Mouse (Mus musculus): ENCODE measurements around the gene Tbc1d2b. TPM values are rescaled to one million over a fixed set of nuclear protein-coding genes. Genes with fewer than 3 reads are reported as not detected.

Tbc1d2b gene
- polyA plus RNA-seq, 1 experiment from 2014 or later = 6.1 TPM

DNA sequence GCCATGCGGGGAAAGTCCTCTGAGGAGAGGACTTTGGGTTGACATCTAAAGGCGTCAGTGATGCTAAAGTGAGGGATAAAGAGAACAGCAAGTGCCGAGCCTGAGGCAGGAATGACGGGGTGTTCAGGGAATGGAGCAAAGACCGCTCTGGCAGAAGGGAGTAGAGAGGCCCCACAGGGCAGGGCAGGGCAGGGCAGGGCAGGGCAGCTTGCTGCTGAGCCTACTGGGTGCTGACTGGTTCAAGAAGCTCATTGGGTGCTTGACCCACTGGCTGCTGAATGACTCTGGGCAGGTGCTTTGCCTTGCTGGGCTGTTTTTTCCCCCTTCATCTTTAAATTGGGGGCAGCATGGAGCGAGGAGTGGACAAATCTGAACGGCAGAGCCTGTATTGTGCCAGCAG lies 74.3 kb downstream of the Tbc1d2b start:
- Histone ChIP-seq H3K27me3 (no peaks in the 10 kb centered on the region), H3K9me3 (no peaks in the 10 kb centered on the region), H3K4me2 (replicated peaks) (no peak overlapping the region), H3K4me1 (no peaks in the 10 kb centered on the region), H3K9ac (replicated peaks) (no peak overlapping the region), H3K27ac (replicated peaks) (no peak overlapping the region), H3K4me3 (no peak overlapping the region), H3K36me3 (peaks cover 50% of the 10 kb centered on the region)
- no peak for ATAC-seq (replicated peaks)
- WGBS = 90% methylated on average over 7 of the region's 7 CpGs

DNA sequence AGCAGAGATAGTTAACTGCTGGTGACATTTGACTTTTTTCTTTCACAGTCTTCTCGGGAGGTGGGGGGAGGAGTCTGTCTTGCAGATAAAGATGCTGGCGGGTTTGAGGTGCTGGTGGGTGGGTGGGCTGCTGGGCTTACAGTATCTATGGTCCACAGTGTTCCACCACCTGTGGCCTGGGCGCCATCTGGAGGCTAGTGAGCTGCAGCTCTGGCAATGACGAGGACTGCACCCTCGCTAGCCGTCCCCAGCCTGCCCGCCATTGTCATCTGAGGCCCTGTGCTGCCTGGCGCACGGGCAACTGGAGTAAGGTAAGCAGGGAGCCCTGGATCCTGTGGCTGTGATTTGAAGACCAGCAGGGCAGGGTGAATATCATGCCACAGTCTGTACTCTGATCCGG lies 75.6 kb downstream of the Tbc1d2b start:
- 77% methylated on average over 10 of the region's 10 CpGs for WGBS
- Histone ChIP-seq H3K36me3 (peaks cover 45% of the 10 kb centered on the region), H3K9me3 (no peaks in the 10 kb centered on the region), H3K4me1 (no peaks in the 10 kb centered on the region), H3K4me3 (no peak overlapping the region), H3K9ac (replicated peaks) (no peak overlapping the region), H3K27ac (replicated peaks) (no peak overlapping the region), H3K4me2 (replicated peaks) (no peak overlapping the region), H3K27me3 (no peaks in the 10 kb centered on the region)
- ATAC-seq (replicated peaks) = no peak

DNA sequence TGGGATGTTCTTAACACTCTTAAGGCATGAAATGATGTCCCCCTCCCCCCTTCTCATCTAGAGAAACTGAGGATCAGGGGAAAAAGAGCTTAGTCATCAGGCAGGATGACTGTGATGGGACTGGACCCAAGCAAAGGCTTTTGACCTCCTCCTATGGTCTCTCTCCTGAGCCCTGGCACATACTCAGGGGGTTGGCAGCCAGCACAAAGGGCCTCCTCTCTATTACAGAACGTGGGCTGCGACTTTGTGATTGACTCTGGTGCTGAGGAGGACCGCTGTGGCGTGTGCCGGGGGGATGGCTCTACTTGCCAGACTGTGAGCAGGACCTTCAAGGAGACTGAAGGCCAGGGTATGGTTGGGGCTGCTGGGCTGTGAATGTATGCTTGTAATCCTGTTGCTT lies 81.2 kb downstream of the Tbc1d2b start:
- 80% methylated on average over 5 of the region's 5 CpGs for WGBS
- Histone ChIP-seq H3K36me3 (peaks cover 57% of the 10 kb centered on the region), H3K4me3 (no peak overlapping the region), H3K27me3 (no peaks in the 10 kb centered on the region), H3K9me3 (no peaks in the 10 kb centered on the region), H3K4me1 (no peaks in the 10 kb centered on the region), H3K4me2 (replicated peaks) (no peak overlapping the region), H3K9ac (replicated peaks) (no peak overlapping the region), H3K27ac (replicated peaks) (no peak overlapping the region)
- ATAC-seq (replicated peaks) = no peak

DNA sequence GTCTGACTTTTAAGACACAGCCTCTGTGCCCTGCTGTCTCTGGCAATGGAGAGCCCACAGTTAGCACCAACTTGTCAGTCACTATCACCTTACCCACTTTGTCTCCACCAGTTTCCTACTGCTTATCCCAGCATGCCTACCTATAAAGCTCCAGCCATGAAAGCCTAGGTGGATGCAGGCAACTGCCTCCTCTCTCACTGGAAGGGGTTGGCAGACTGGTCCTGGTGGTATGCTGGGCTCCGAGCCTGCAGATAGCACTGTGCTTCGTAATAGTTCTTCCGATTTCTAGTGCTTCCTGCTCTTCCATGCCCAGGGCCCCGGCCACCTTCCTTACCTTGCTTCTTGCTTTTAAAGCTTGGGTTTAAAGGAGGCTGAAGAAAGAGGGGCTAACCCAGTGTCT lies 81.7 kb downstream of the Tbc1d2b start:
- WGBS = 91% methylated on average over 4 of the region's 4 CpGs
- Histone ChIP-seq H3K4me1 (no peaks in the 10 kb centered on the region), H3K9me3 (no peaks in the 10 kb centered on the region), H3K36me3 (peaks cover 52% of the 10 kb centered on the region), H3K27me3 (no peaks in the 10 kb centered on the region), H3K9ac (replicated peaks) (no peak overlapping the region), H3K4me3 (no peak overlapping the region), H3K27ac (replicated peaks) (no peak overlapping the region), H3K4me2 (replicated peaks) (no peak overlapping the region)
- no peak for ATAC-seq (replicated peaks)

DNA sequence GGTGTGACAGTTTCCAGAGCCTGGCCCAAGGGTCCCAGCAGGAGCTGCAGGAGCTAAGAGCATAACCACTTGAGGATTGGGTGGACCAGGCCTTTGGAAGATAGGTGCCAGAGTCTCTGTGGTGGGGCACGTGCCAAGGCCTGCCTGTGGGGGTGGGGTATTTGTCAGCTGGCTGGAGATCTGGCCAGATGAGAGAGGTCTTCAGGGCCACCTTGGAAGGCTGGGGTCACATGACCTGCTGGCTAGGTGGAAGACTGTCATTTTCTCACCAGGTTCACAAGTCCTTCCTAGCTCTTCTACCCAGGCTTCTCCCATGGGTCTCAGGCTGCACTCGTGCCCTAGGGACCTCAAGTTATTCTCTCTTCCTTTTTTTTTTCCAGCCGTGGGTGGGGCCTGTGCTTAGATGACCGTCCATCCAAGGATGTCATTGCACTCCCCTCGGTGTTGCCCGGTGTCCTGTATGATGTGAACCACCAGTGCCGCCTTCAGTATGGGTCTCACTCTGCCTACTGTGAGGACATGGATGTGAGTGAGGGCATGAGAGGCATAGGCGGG lies 85.2 kb downstream of the Tbc1d2b start:
- peaks cover 39% of the 10 kb centered on the region for H3K36me3 ChIP-seq
- ATAC-seq (replicated peaks) = no peak

DNA sequence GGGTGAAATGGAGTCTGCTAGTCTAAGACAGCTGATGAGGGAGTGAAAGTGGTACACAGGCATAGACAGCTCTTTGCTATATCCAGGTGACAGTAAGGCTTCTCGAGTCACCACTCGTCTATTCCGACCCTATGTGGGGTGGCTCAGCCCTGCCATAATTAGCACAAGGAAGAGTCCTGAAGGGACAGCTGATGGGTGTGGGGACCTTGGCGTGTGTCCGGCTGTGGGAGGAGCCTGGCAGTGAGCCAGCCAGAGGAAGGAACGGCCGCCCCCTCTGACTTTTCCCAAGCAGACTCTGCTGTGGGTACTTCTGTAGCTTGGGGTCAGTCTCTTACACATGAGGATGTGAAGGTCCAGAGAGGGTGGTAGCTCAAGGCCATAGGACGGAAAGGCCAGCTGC lies 86.5 kb downstream of the Tbc1d2b start:
- Histone ChIP-seq H3K4me1 (0 out of 2 replicates have a peak, but pooled peaks cover 2% of the 10 kb centered on the region), H3K9me3 (no peaks in the 10 kb centered on the region), H3K27me3 (no peaks in the 10 kb centered on the region), H3K4me2 (replicated peaks) (no peak overlapping the region), H3K4me3 (no peak overlapping the region), H3K27ac (replicated peaks) (no peak overlapping the region), H3K9ac (replicated peaks) (no peak overlapping the region), H3K36me3 (peaks cover 39% of the 10 kb centered on the region)
- WGBS = 57% methylated on average over 8 of the region's 8 CpGs
- ATAC-seq (replicated peaks) = no peak

More for the DNA sequence above, 85.2 kb downstream of the Tbc1d2b start:
- Histone ChIP-seq H3K27ac (replicated peaks) (no peak overlapping the region), H3K4me3 (no peak overlapping the region), H3K4me1 (0 out of 2 replicates have a peak, but pooled peaks cover 2% of the 10 kb centered on the region), H3K9me3 (no peaks in the 10 kb centered on the region), H3K9ac (replicated peaks) (no peak overlapping the region), H3K27me3 (no peaks in the 10 kb centered on the region), H3K4me2 (replicated peaks) (no peak overlapping the region)
- WGBS = 93% methylated on average over 8 of the region's 8 CpGs

DNA sequence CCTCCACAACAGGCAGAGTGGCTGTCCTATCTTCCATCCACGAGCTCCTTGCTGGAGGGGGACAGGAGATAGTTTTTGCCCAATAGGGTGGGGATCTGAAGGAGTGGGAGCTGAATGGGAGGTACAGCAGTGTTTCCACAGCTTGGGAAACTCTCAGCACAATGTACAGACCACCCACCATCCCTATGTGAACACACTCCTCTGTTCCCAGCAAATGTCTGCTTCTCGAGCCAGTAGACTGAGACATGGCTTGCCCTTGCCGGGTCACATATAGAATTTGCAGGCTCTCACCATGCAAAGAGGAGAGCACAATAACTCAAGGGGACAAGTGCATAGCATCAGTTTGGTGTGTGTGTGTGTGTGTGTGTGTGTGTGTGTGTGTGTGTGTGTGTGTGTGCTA lies 87.1 kb downstream of the Tbc1d2b start:
- 77% methylated on average over 3 of the region's 3 CpGs for WGBS
- no peak overlapping the region for H3K4me3 ChIP-seq
- H3K4me2 ChIP-seq (replicated peaks) = no peak overlapping the region
- no peaks in the 10 kb centered on the region for H3K9me3 ChIP-seq
- H3K27me3 ChIP-seq = no peaks in the 10 kb centered on the region
- H3K27ac ChIP-seq (replicated peaks) = no peak overlapping the region
- 0 out of 2 replicates have a peak, but pooled peaks cover 2% of the 10 kb centered on the region for H3K4me1 ChIP-seq
- peaks cover 39% of the 10 kb centered on the region for H3K36me3 ChIP-seq
- no peak for ATAC-seq (replicated peaks)
- no peak overlapping the region for H3K9ac ChIP-seq (replicated peaks)

DNA sequence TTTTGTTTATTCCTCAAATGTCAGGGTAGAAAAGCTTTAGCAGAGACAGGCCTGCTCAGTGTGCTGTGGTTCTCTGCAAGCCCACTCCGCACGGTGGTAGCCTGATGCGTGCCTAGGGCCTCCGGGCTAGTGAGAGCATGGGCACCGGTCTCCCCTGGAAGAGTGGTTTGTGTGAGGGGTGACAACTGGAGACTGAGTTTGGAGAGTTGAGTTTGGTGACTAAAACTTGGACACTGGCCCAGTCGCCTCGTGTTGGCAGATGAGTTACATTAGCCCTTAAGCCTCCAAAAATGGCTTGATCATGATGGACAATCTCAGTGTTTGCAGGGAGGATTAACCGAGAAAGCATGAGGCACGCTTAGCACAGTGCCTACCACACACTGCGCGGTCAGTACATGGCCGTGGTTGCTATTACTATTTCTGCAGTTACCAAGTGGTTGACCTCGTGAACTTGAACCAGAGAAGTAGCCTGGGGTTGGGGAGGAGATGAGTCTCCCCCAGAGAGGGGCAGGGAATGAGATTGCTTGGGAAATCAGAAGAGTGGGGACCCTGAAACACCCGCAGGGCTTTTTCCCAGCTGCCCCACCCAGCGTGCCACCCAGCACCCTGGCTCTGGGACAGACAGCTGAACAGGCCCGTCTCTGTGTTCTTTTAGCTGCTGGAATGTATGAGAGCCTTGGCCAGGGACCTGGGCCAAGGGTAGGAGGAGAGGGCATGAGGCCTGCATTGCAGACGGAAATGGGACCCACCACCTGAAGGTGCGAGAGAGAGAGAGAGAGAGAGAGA lies 87.8 kb downstream of the Tbc1d2b start:
- H3K36me3 ChIP-seq = peaks cover 40% of the 10 kb centered on the region
- no peak overlapping the region for H3K9ac ChIP-seq (replicated peaks)
- no peaks in the 10 kb centered on the region for H3K27me3 ChIP-seq
- 87% methylated on average over 18 of the region's 18 CpGs for WGBS
- 0 out of 2 replicates have a peak, but pooled peaks have one; percentile 32 for ATAC-seq (replicated peaks)
- no peak overlapping the region for H3K4me2 ChIP-seq (replicated peaks)
- 0 out of 2 replicates have a peak, but pooled peaks cover 2% of the 10 kb centered on the region for H3K4me1 ChIP-seq
- H3K4me3 ChIP-seq = no peak overlapping the region
- no peaks in the 10 kb centered on the region for H3K9me3 ChIP-seq
- no peak overlapping the region for H3K27ac ChIP-seq (replicated peaks)

DNA sequence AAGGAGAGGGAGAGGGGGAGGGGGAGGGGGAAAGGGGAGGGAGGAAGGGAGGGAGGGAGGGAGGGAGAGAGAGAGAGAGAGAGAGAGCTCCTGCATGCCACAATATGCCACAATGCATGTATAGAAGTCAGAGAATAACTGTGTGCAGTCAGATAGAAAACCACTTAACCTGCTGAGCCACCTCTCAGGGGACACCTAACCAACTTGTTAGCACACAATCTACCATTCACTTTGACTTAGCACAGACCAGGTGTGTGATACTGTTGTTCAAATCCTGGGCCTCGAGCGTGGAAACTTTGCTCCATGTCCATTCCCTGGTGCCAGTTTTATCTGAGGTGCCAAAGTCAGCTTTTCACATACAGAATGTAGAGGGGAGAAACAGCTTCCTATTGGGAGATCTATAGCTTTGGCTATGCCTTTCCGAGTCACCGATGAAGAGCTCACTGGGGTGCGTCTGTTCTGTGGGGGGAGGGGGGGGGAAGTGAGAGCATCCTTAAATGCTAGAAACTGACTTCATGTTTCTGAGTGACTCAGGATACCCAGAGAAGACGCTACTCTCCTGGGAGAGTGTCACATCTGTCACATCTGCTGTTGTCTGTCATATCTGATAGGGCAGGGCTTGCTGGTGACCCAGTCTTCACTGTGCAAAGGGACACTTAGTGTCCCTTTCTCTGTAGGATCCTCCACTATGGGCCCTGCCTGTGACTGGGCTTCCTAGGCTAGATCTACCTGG lies 88.8 kb downstream of the Tbc1d2b start:
- H3K9me3 ChIP-seq = no peaks in the 10 kb centered on the region
- no peak for ATAC-seq (replicated peaks)
- no peak overlapping the region for H3K4me2 ChIP-seq (replicated peaks)
- H3K4me1 ChIP-seq = 0 out of 2 replicates have a peak, but pooled peaks cover 2% of the 10 kb centered on the region
- no peak overlapping the region for H3K27ac ChIP-seq (replicated peaks)
- H3K4me3 ChIP-seq = no peak overlapping the region
- H3K36me3 ChIP-seq = peaks cover 43% of the 10 kb centered on the region
- H3K9ac ChIP-seq (replicated peaks) = no peak overlapping the region
- no peaks in the 10 kb centered on the region for H3K27me3 ChIP-seq
- WGBS = 87% methylated on average over 6 of the region's 6 CpGs

DNA sequence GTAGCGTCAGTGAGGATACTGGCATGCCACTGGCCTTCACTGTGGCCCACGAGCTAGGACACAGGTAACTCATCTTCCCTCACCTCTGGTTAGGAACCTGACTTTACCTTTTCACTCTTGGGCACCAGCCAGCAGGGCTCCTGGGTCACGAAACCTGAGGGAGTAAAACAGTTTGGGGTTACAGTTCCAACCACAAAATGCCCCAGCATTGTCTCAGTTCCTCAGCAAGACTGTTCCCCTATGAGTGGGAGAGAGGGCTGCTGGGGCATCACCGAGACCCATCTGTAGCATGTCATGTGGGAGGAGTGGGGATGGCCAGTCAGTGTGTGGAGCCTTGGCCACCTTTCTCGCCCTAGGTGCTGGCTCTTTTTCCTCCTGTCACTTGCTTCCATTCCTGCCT lies 91.2 kb downstream of the Tbc1d2b start:
- WGBS = 92% methylated on average over 5 of the region's 5 CpGs
- H3K4me3 ChIP-seq = no peak overlapping the region
- H3K4me2 ChIP-seq (replicated peaks) = no peak overlapping the region
- ATAC-seq (replicated peaks) = no peak
- no peaks in the 10 kb centered on the region for H3K27me3 ChIP-seq
- 0 out of 2 replicates have a peak, but pooled peaks cover 2% of the 10 kb centered on the region for H3K4me1 ChIP-seq
- no peaks in the 10 kb centered on the region for H3K9me3 ChIP-seq
- H3K9ac ChIP-seq (replicated peaks) = no peak overlapping the region
- peaks cover 52% of the 10 kb centered on the region for H3K36me3 ChIP-seq
- H3K27ac ChIP-seq (replicated peaks) = no peak overlapping the region

DNA sequence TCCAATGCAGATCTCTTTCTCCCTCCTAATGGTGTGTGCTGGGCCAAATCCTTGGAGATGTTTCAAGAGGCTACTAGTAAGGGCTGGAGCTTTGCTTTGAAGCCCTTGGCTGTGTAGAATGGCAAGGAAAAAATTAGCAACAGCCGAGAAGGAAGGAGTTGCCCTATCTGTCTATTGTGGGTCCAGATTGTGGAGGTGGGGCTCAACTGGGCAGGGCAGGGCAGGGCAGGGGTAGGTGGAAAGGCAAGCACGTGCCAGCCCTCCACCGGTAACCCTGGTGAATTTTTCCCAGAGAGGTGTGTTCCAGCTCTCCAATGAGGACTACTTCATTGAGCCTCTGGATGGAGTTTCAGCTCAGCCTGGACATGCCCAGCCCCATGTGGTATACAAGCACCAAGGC lies 97.3 kb downstream of the Tbc1d2b start:
- no peak for ATAC-seq (replicated peaks)
- H3K27ac ChIP-seq (replicated peaks) = no peak overlapping the region
- no peaks in the 10 kb centered on the region for H3K9me3 ChIP-seq
- H3K4me3 ChIP-seq = no peak overlapping the region
- no peak overlapping the region for H3K4me2 ChIP-seq (replicated peaks)
- H3K36me3 ChIP-seq = peaks cover 53% of the 10 kb centered on the region
- no peak overlapping the region for H3K9ac ChIP-seq (replicated peaks)
- WGBS = 87% methylated on average over 3 of the region's 3 CpGs
- H3K4me1 ChIP-seq = no peaks in the 10 kb centered on the region
- no peaks in the 10 kb centered on the region for H3K27me3 ChIP-seq

Data from forebrain, embryonic 15.5 days (tissue).